In the genomic region with DNA sequence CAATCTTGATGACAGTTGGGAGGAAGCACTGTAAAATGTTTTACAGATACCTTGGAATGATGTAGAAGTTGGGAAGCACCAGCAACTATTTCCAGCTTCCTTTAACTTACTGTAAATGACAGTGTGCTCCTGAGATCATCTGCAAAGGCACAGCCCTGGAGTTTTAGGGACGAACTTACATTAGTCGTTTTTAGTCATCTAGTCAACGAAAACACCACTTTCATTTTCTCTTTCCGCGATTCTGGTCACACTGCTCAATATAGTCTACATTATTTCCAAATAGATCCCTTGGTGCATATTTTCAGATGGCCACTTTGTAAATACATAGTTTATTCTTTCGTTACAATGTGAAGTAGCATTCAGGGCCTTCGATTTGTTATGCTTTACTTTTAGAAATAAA, we compare ENCODE assay signal across 21 mouse cellular contexts. TPM values are rescaled to one million over a fixed set of nuclear protein-coding genes. Genes with fewer than 3 reads are reported as not detected.
DNase-seq lines count a peak whose midpoint lies in the region; ATAC-seq and TF ChIP-seq lines count a peak whose summit lies in the region.
"Had no signal": no experiment of that assay in that cellular context is flagged by ENCODE, and none has a peak within 500 bp of the region (broad histone marks: within the 10 kb centered on the region; RNA-seq: fewer than 3 reads in every experiment).

No protein-coding gene starts in this region.

- ATAC-seq in liver, postnatal 0 days, result no peak
- ATAC-seq: forebrain, embryonic 16.5 days; intestine, embryonic 16.5 days; liver, embryonic 12.5 days; midbrain, embryonic 16.5 days had no signal

- H3K4me1 ChIP-seq in liver, postnatal 0 days (ENCODE audit: insufficient read depth), result peaks cover 16% of the 10 kb centered on the region; the same call in 1 of the 2 replicates
- H3K4me1 ChIP-seq in cortical plate, adult 2 months (ENCODE audit: control insufficient read depth, insufficient read depth, low read length), result peaks cover 11% of the 10 kb centered on the region
- H3K4me1 ChIP-seq in small intestine, adult 2 months (ENCODE audit: control insufficient read depth, insufficient read depth, insufficient read length, low read length), result peaks cover 24% of the 10 kb centered on the region
- H3K4me1 ChIP-seq in heart, embryonic 10.5 days, result peaks cover 19% of the 10 kb centered on the region

- no peak overlapping the region for H3K27ac ChIP-seq in liver, postnatal 0 days (ENCODE audit: low read depth)
- H3K27ac ChIP-seq in cortical plate, adult 2 months (ENCODE audit: insufficient read depth, low read length), result no peak overlapping the region
- peak overlapping the region; percentile 55; the same call in 1 of the 2 replicates for H3K27ac ChIP-seq in small intestine, adult 2 months (ENCODE audit: insufficient read depth, low read depth, low read length)
- H3K27ac ChIP-seq in heart, embryonic 10.5 days, result no peak overlapping the region
- H3K27ac ChIP-seq: embryonic facial prominence, embryonic 10.5 days; hindbrain, embryonic 15.5 days; layer of hippocampus, adult 2 months; limb, embryonic 12.5 days; liver, embryonic 12.5 days had no signal

- no peak for TF ChIP-seq POLR2A in cortical plate, adult 2 months (IDR thresholded peaks at IDR 0.05; ENCODE audit: extremely low read depth, insufficient read depth, low read length)
- no peak for TF ChIP-seq POLR2A in small intestine, adult 2 months (IDR thresholded peaks at IDR 0.05; ENCODE audit: low read depth, low read length)

- no peaks in the 10 kb centered on the region for H3K9me3 ChIP-seq in liver, postnatal 0 days (ENCODE audit: low read length)
- no peaks in the 10 kb centered on the region for H3K9me3 ChIP-seq in heart, embryonic 10.5 days
- H3K9me3 ChIP-seq: embryonic facial prominence, embryonic 10.5 days; hindbrain, embryonic 15.5 days; limb, embryonic 12.5 days; liver, embryonic 12.5 days had no signal

- H3K4me3 ChIP-seq in liver, postnatal 0 days (ENCODE audit: low read depth, low read length), result no peak overlapping the region
- H3K4me3 ChIP-seq in cortical plate, adult 2 months (ENCODE audit: insufficient read depth, low read length), result peak overlapping the region; percentile 22; the same call in 1 of the 2 replicates
- no peak overlapping the region for H3K4me3 ChIP-seq in small intestine, adult 2 months (ENCODE audit: low read depth, low read length)
- no peak overlapping the region for H3K4me3 ChIP-seq in heart, embryonic 10.5 days
- H3K4me3 ChIP-seq: embryonic facial prominence, embryonic 10.5 days; hindbrain, embryonic 15.5 days; layer of hippocampus, adult 2 months; limb, embryonic 12.5 days; liver, embryonic 12.5 days had no signal

- 79% methylated on average over 7 of the region's 7 CpGs for whole genome bisulfite sequencing in liver, postnatal 0 days (ENCODE audit: insufficient replicate concordance)
- WGBS in small intestine, adult 2 months, result 43% methylated on average over 7 of the region's 7 CpGs
- WGBS in heart, embryonic 10.5 days, result 86% methylated on average over 7 of the region's 7 CpGs

- DNase-seq in liver, postnatal 0 days, result no peak
- DNase-seq in liver, result no peak
- DNase-seq in CD4-positive, CD25-positive, alpha-beta regulatory T cell, adult 2 months (ENCODE audit: low read depth, low spot score), result peak; percentile 57
- no peak for DNase-seq in ovary, postnatal 36 days (ENCODE audit: low spot score)
- DNase-seq in heart, embryonic 10.5 days (ENCODE audit: low spot score), result no peak
- DNase-seq: cerebellum, adult 11 months; cerebellum, adult 9-11 months; gastrocnemius, postnatal 25 days; lung, adult 2 months; lung, postnatal 14 days; right cerebral cortex, postnatal 25 days had no signal

- H3K27me3 ChIP-seq in liver, postnatal 0 days (ENCODE audit: insufficient read depth, low read length), result no peaks in the 10 kb centered on the region
- H3K27me3 ChIP-seq in small intestine, adult 2 months (ENCODE audit: control insufficient read depth, insufficient read depth, low read length), result no peaks in the 10 kb centered on the region
- H3K27me3 ChIP-seq in heart, embryonic 10.5 days (ENCODE audit: insufficient read depth, poor library complexity, severe bottlenecking), result no peaks in the 10 kb centered on the region
- H3K27me3 ChIP-seq: hindbrain, embryonic 15.5 days had no signal

- no peaks in the 10 kb centered on the region for H3K36me3 ChIP-seq in liver, postnatal 0 days (replicated peaks; ENCODE audit: insufficient read depth, low read length)
- H3K36me3 ChIP-seq in small intestine, adult 2 months (ENCODE audit: control insufficient read depth, insufficient read depth, low read length), result no peaks in the 10 kb centered on the region
- no peaks in the 10 kb centered on the region for H3K36me3 ChIP-seq in heart, embryonic 10.5 days
- H3K36me3 ChIP-seq: embryonic facial prominence, embryonic 10.5 days; hindbrain, embryonic 15.5 days; limb, embryonic 12.5 days; liver, embryonic 12.5 days had no signal

- TF ChIP-seq EP300 in liver, postnatal 0 days (IDR thresholded peaks at IDR 0.05; ENCODE audit: low read depth), result no peak

- no peak overlapping the region for H3K9ac ChIP-seq in liver, postnatal 0 days (replicated peaks)
- H3K9ac ChIP-seq: hindbrain, embryonic 15.5 days; limb, embryonic 12.5 days; liver, embryonic 12.5 days had no signal

- peak overlapping the region; percentile 13; the same call in 1 of the 2 replicates for H3K4me2 ChIP-seq in liver, postnatal 0 days (ENCODE audit: low read depth, low read length)
- H3K4me2 ChIP-seq: hindbrain, embryonic 15.5 days; limb, embryonic 12.5 days; liver, embryonic 12.5 days had no signal

- TF ChIP-seq CTCF in liver, postnatal 0 days (IDR thresholded peaks at IDR 0.05; ENCODE audit: low read depth), result no peak
- TF ChIP-seq CTCF in cortical plate, adult 2 months (IDR thresholded peaks at IDR 0.05; ENCODE audit: extremely low read depth, insufficient read depth, low read length), result no peak
- no peak for TF ChIP-seq CTCF in small intestine, adult 2 months (IDR thresholded peaks at IDR 0.05; ENCODE audit: extremely low read depth, insufficient read length, insufficient replicate concordance, low read depth, low read length)

RNA-seq across cellular contexts. Expression of a gene that starts 3.6 kb away (rescaled TPM):
- 1.9 and 2.0 TPM in 2 replicates for polyA plus RNA-seq in liver, postnatal 0 days (2015; fragmentation: Nextera tagmentation; extraction: Ambion mirVana)
- polyA plus RNA-seq in cortical plate, adult 2 months (2012; rRNA removed), result 39.3 and 40.4 TPM in 2 replicates
- 2.6 and 6.7 TPM in 2 replicates for polyA plus RNA-seq in small intestine, adult 2 months (2012; rRNA removed)
- polyA plus RNA-seq in heart, embryonic 10.5 days (2016; fragmentation: Nextera tagmentation; extraction: Ambion mirVana), result 3.0 and 3.8 TPM in 2 replicates
